Mouse (Mus musculus) MEL (cell line): Measurements from ENCODE around the gene Ppp2r5e. TPM values are rescaled to one million over a fixed set of nuclear protein-coding genes. Genes with fewer than 3 reads are reported as not detected.

Source experiments
- DNase-seq: peaks from one replicate; pipeline ENCODE4 v3.0.0; 2011; ENCODE audit warnings: low read depth, low spot score
- H3K27ac ChIP-seq: 2 replicates; pipeline ENCODE4 v1.5.1; 2012; ENCODE audit warnings: low read depth, mild to moderate bottlenecking, control low read depth, low read length, moderate library complexity; ENCODE audit not compliant: control insufficient read depth
- H3K27me3 ChIP-seq, 2 experiments: fragments of 150-350 bp in 1 of 2; sonication (generic) in 1 of 2; 2 replicates each; pipeline ENCODE4 v1.6.1; 2012; ENCODE audit warnings: low read length in 2 of 2, mild to moderate bottlenecking in 2 of 2, improper control_type of control experiment in 1 of 2, moderate library complexity in 1 of 2; ENCODE audit not compliant: insufficient read depth in 2 of 2, control insufficient read depth in 1 of 2
- H3K36me3 ChIP-seq, 2 experiments: 2 replicates each; pipeline ENCODE4 v1.6.1; 2012 to 2014; ENCODE audit warnings: low read length in 2 of 2, improper control_type of control experiment in 1 of 2, inconsistent platforms in 1 of 2, mild to moderate bottlenecking in 1 of 2; ENCODE audit not compliant: insufficient read depth in 2 of 2, control insufficient read depth in 1 of 2
- H3K4me1 ChIP-seq, 2 experiments: fragments of 150-350 bp in 1 of 2; sonication (generic) in 1 of 2; 2 replicates each; pipeline ENCODE4 v1.6.1; 2012; ENCODE audit warnings: low read length in 2 of 2, improper control_type of control experiment in 1 of 2, mild to moderate bottlenecking in 1 of 2; ENCODE audit not compliant: insufficient read depth in 2 of 2, control insufficient read depth in 1 of 2
- H3K4me3 ChIP-seq, 2 experiments: fragments of 150-350 bp in 1 of 2; sonication (generic) in 1 of 2; 2 replicates each; pipeline ENCODE4 v1.5.1; 2012; ENCODE audit warnings: low read depth in 2 of 2, low read length in 2 of 2, mild to moderate bottlenecking in 2 of 2, moderate library complexity in 2 of 2, control low read depth in 1 of 2, improper control_type of control experiment in 1 of 2; ENCODE audit not compliant: control insufficient read depth in 1 of 2, insufficient read depth in 1 of 2
- H3K79me2 ChIP-seq: 2 replicates; pipeline ENCODE4 v1.6.1; 2012; ENCODE audit warnings: mild to moderate bottlenecking, low read length, moderate library complexity; ENCODE audit not compliant: control insufficient read depth, poor library complexity, insufficient read depth
- H3K9ac ChIP-seq: 2 replicates; pipeline ENCODE4 v1.6.1; 2012; ENCODE audit warnings: low read depth, mild to moderate bottlenecking, control low read depth, low read length, moderate library complexity; ENCODE audit not compliant: control insufficient read depth, poor library complexity, severe bottlenecking
- H3K9me3 ChIP-seq: fragments of 150-350 bp; sonication (generic); replicated peaks from 2 replicates; pipeline ENCODE4 v1.6.1; 2012; ENCODE audit warnings: mild to moderate bottlenecking, low read length, improper control_type of control experiment, moderate library complexity; ENCODE audit not compliant: insufficient read depth
- CHD1 ChIP-seq: IDR thresholded peaks from 2 replicates; pipeline ENCODE4 v1.6.1; 2012; ENCODE audit warnings: low read depth, mild to moderate bottlenecking, inconsistent platforms, low read length, improper control_type of control experiment
- CHD2 ChIP-seq: IDR thresholded peaks from 2 replicates; pipeline ENCODE4 v1.6.1; 2011; ENCODE audit warnings: low read length, improper control_type of control experiment
- CTCF ChIP-seq, 3 experiments: IDR thresholded peaks in 2 of 3; conservative IDR thresholded peaks in 1 of 3; 2 replicates each; pipeline ENCODE4 v1.5.1; 2011 to 2012; ENCODE audit warnings: low read length in 3 of 3, low read depth in 2 of 3, mild to moderate bottlenecking in 2 of 3, improper control_type of control experiment in 1 of 3, inconsistent platforms in 1 of 3, mixed read lengths in 1 of 3, moderate library complexity in 1 of 3; ENCODE audit not compliant: control insufficient read depth in 1 of 3, insufficient read depth in 1 of 3, poor library complexity in 1 of 3, severe bottlenecking in 1 of 3
- E2F4 ChIP-seq: IDR thresholded peaks from 2 replicates; pipeline ENCODE4 v1.6.1; 2011; ENCODE audit warnings: low read depth, low read length, improper control_type of control experiment, borderline replicate concordance
- ELF1 ChIP-seq: IDR thresholded peaks from 2 replicates; pipeline ENCODE4 v1.6.1; 2014; ENCODE audit warnings: low read depth, mild to moderate bottlenecking, inconsistent platforms, low read length, improper control_type of control experiment, moderate library complexity
- EP300 ChIP-seq, 2 experiments: IDR thresholded peaks; 2 replicates each; pipeline ENCODE4 v1.6.1; 2011; ENCODE audit warnings: improper control_type of control experiment in 2 of 2, low read length in 2 of 2, low read depth in 1 of 2, mild to moderate bottlenecking in 1 of 2
- ETS1 ChIP-seq: IDR thresholded peaks from 2 replicates; pipeline ENCODE4 v1.6.1; 2012; ENCODE audit warnings: low read depth, mild to moderate bottlenecking, inconsistent platforms, low read length, improper control_type of control experiment, moderate library complexity
- GATA1 ChIP-seq: IDR thresholded peaks from 2 replicates; pipeline ENCODE4 v1.6.1; 2011; ENCODE audit warnings: low read depth, low read length, improper control_type of control experiment
- JUND ChIP-seq: IDR thresholded peaks from 2 replicates; pipeline ENCODE4 v1.6.1; 2011; ENCODE audit warnings: low read depth, mild to moderate bottlenecking, improper control_type of control experiment, low read length
- KAT2A ChIP-seq: conservative IDR thresholded peaks from 2 replicates; pipeline ENCODE4 v1.6.1; 2012; ENCODE audit warnings: low read depth, low read length, improper control_type of control experiment, inconsistent platforms
- MAFK ChIP-seq: IDR thresholded peaks from 2 replicates; pipeline ENCODE4 v1.6.1; 2011; ENCODE audit warnings: low read depth, mild to moderate bottlenecking, low read length, improper control_type of control experiment, borderline replicate concordance
- MAX ChIP-seq: IDR thresholded peaks from 2 replicates; pipeline ENCODE4 v1.6.1; 2011; ENCODE audit warnings: low read length, improper control_type of control experiment
- MEF2A ChIP-seq: IDR thresholded peaks from 2 replicates; pipeline ENCODE4 v1.6.1; 2014; ENCODE audit warnings: low read depth, mild to moderate bottlenecking, inconsistent platforms, low read length, improper control_type of control experiment; ENCODE audit not compliant: poor library complexity, insufficient replicate concordance, severe bottlenecking; ENCODE audit errors: extremely low read depth
- MXI1 ChIP-seq: IDR thresholded peaks from 2 replicates; pipeline ENCODE4 v1.6.1; 2011; ENCODE audit warnings: mild to moderate bottlenecking, low read depth, low read length, improper control_type of control experiment
- MYB ChIP-seq: IDR thresholded peaks from 2 replicates; pipeline ENCODE4 v1.6.1; 2011; ENCODE audit warnings: mild to moderate bottlenecking, low read depth, low read length, improper control_type of control experiment
- MYC ChIP-seq: IDR thresholded peaks from 2 replicates; pipeline ENCODE4 v1.6.1; 2011; ENCODE audit warnings: low read depth, mild to moderate bottlenecking, low read length, improper control_type of control experiment, moderate library complexity
- NELFE ChIP-seq: IDR thresholded peaks from 2 replicates; pipeline ENCODE4 v1.6.1; 2011; ENCODE audit warnings: low read depth, low read length, improper control_type of control experiment
- NRF1 ChIP-seq: IDR thresholded peaks from 2 replicates; pipeline ENCODE4 v1.6.1; 2014; ENCODE audit warnings: low read depth, mild to moderate bottlenecking, inconsistent platforms, low read length, improper control_type of control experiment, moderate library complexity; ENCODE audit not compliant: poor library complexity, insufficient read depth, severe bottlenecking
- POLR2A ChIP-seq, 2 experiments: IDR thresholded peaks; 2 replicates each; pipeline ENCODE4 v1.6.1; 2011 to 2012; ENCODE audit warnings: low read length in 2 of 2, mild to moderate bottlenecking in 2 of 2, control low read depth in 1 of 2, improper control_type of control experiment in 1 of 2, low read depth in 1 of 2, moderate library complexity in 1 of 2; ENCODE audit not compliant: control insufficient read depth in 1 of 2, insufficient read depth in 1 of 2, poor library complexity in 1 of 2
- POLR2AphosphoS5 ChIP-seq: IDR thresholded peaks from 2 replicates; pipeline ENCODE4 v1.6.1; 2012; ENCODE audit warnings: low read depth, borderline replicate concordance, mild to moderate bottlenecking, inconsistent platforms, low read length, moderate library complexity, mixed read lengths
- RAD21 ChIP-seq: IDR thresholded peaks from 2 replicates; pipeline ENCODE4 v1.6.1; 2011; ENCODE audit warnings: mild to moderate bottlenecking, low read depth, low read length, improper control_type of control experiment
- RCOR1 ChIP-seq: IDR thresholded peaks from 2 replicates; pipeline ENCODE4 v1.6.1; 2012; ENCODE audit warnings: low read depth, mild to moderate bottlenecking, inconsistent platforms, low read length, improper control_type of control experiment
- TAL1 ChIP-seq: IDR thresholded peaks from 2 replicates; pipeline ENCODE4 v1.6.1; 2012; ENCODE audit warnings: mild to moderate bottlenecking, inconsistent platforms, low read length, moderate library complexity, mixed read lengths
- TCF12 ChIP-seq: IDR thresholded peaks from 2 replicates; pipeline ENCODE4 v1.6.1; 2014; ENCODE audit warnings: low read depth, mild to moderate bottlenecking, inconsistent platforms, low read length, improper control_type of control experiment, moderate library complexity
- UBTF ChIP-seq: IDR thresholded peaks from 2 replicates; pipeline ENCODE4 v1.6.1; 2012; ENCODE audit warnings: low read depth, mild to moderate bottlenecking, inconsistent platforms, low read length, improper control_type of control experiment, moderate library complexity, borderline replicate concordance; ENCODE audit not compliant: insufficient read depth
- USF2 ChIP-seq, 2 experiments: IDR thresholded peaks; 2 replicates each; pipeline ENCODE4 v1.6.1; 2011 to 2012; ENCODE audit warnings: improper control_type of control experiment in 2 of 2, low read length in 2 of 2, borderline replicate concordance in 1 of 2, inconsistent platforms in 1 of 2, low read depth in 1 of 2, mild to moderate bottlenecking in 1 of 2; ENCODE audit not compliant: insufficient read depth in 1 of 2
- ZC3H11A ChIP-seq: IDR thresholded peaks from 2 replicates; pipeline ENCODE4 v1.6.1; 2012; ENCODE audit warnings: low read depth, mild to moderate bottlenecking, inconsistent platforms, low read length, improper control_type of control experiment
- ZMIZ1 ChIP-seq: IDR thresholded peaks from 2 replicates; pipeline ENCODE4 v1.6.1; 2012; ENCODE audit warnings: low read depth, mild to moderate bottlenecking, inconsistent platforms, low read length, improper control_type of control experiment, moderate library complexity
- ZNF384 ChIP-seq: IDR thresholded peaks from 2 replicates; pipeline ENCODE4 v1.6.1; 2012; ENCODE audit warnings: low read depth, mild to moderate bottlenecking, inconsistent platforms, low read length, improper control_type of control experiment
- polyA plus RNA-seq, 2 experiments: library from polyadenylated mRNA; stranded (reverse) in 1 of 2; unstranded in 1 of 2; fragments of >175 nt in 1 of 2; fragments of >200 nt in 1 of 2; gene quantifications; 2 replicates each; pipeline versions ENCODE4 v1.2.1 to v1.2.4; 2012; ENCODE audit warnings: low replicate concordance in 2 of 2, low read depth in 1 of 2; ENCODE audit not compliant: insufficient read length in 2 of 2, insufficient read depth in 1 of 2, missing spikeins in 1 of 2
- total RNA-seq: library from RNA; depleted of rRNA; stranded (reverse); fragments of 300-350 nt; gene quantifications from 2 replicates; pipeline ENCODE4 v1.2.3, GENCODE M21; 2012

Ppp2r5e gene
- total and polyA plus RNA-seq, 3 experiments, result 9.0 to 200 (median 21.3) TPM

GRCm38 (mm10) chr12:75551671-75552070 lies 44.4 kb downstream of the Ppp2r5e start:
- Histone ChIP-seq H3K27ac (no peak overlapping the region), H3K4me3 (no peak overlapping the region), H3K9me3 (no peaks in the 10 kb centered on the region), H3K27me3 (no peaks in the 10 kb centered on the region), H3K79me2 (peaks cover 26% of the 10 kb centered on the region), H3K4me1 (no peaks in the 10 kb centered on the region), H3K9ac (no peak overlapping the region), H3K36me3 (no peaks in the 10 kb centered on the region; a peak in 1 of 4 replicates)
- no peak for TF ChIP-seq POLR2AphosphoS5
- no peak for TF ChIP-seq MYC
- TF ChIP-seq UBTF, result no peak
- TF ChIP-seq NELFE, result no peak
- no peak for TF ChIP-seq RCOR1
- TF ChIP-seq TCF12, result no peak
- no peak for TF ChIP-seq MAFK
- TF ChIP-seq CHD1, result no peak
- no peak for TF ChIP-seq CHD2
- no peak for TF ChIP-seq ETS1
- no peak for TF ChIP-seq USF2 (IDR thresholded peaks at IDR 0.05; ENCODE audit: borderline replicate concordance in 1 of 2, insufficient read depth in 1 of 2, low read depth in 1 of 2, low read length in 2 of 2)
- no peak for TF ChIP-seq GATA1
- TF ChIP-seq CTCF (IDR thresholded peaks at IDR 0.05 in 2 of 3, conservative IDR thresholded peaks at IDR 0.05 in 1 of 3; ENCODE audit: control insufficient read depth in 1 of 3, insufficient read depth in 1 of 3, low read depth in 2 of 3, low read length in 3 of 3, poor library complexity in 1 of 3, severe bottlenecking in 1 of 3), result no peak
- no peak for TF ChIP-seq POLR2A (IDR thresholded peaks at IDR 0.05; ENCODE audit: control insufficient read depth in 1 of 2, insufficient read depth in 1 of 2, low read depth in 1 of 2, low read length in 2 of 2, poor library complexity in 1 of 2)
- TF ChIP-seq MEF2A, result no peak
- TF ChIP-seq JUND, result no peak
- no peak for DNase-seq

DNA sequence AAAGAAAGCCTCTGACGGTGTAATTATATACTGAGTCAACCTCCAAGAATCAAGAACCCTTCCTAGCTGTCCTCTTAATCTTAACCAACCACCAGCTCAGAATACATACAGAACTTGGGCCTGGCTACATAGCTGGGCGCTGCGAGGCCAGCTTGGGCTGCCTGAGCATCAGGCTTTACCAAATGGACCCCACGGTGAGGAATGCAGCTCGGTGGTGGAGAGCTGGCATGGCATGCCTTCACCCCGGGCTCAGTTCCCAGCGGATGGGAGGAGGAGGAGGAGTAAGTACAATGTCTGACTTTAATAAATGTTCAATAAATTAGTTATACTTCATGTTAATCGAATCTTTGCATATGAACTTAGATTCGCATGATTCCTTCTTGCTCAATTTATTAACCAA lies 47.0 kb downstream of the Ppp2r5e start:
- H3K27me3 ChIP-seq, result no peaks in the 10 kb centered on the region
- no peak overlapping the region for H3K4me3 ChIP-seq
- no peak overlapping the region for H3K27ac ChIP-seq
- H3K79me2 ChIP-seq, result peaks cover 28% of the 10 kb centered on the region
- H3K9ac ChIP-seq, result no peak overlapping the region
- TF ChIP-seq EP300 (IDR thresholded peaks at IDR 0.05; ENCODE audit: low read depth in 1 of 2, low read length in 2 of 2), result no peak
- TF ChIP-seq MEF2A, result no peak
- TF ChIP-seq RAD21, result no peak
- TF ChIP-seq POLR2AphosphoS5, result no peak
- TF ChIP-seq KAT2A, result no peak
- TF ChIP-seq UBTF, result no peak
- TF ChIP-seq TAL1, result no peak
- no peak for TF ChIP-seq CHD1
- TF ChIP-seq POLR2A (IDR thresholded peaks at IDR 0.05; ENCODE audit: control insufficient read depth in 1 of 2, insufficient read depth in 1 of 2, low read depth in 1 of 2, low read length in 2 of 2, poor library complexity in 1 of 2), result no peak
- TF ChIP-seq NRF1, result no peak
- no peak for TF ChIP-seq MAX
- no peak for TF ChIP-seq ELF1
- TF ChIP-seq MYB, result no peak
- TF ChIP-seq E2F4, result no peak
- no peak for TF ChIP-seq ZC3H11A
- TF ChIP-seq ZNF384, result no peak
- no peak for TF ChIP-seq ETS1
- TF ChIP-seq MXI1, result no peak
- TF ChIP-seq ZMIZ1, result no peak
- TF ChIP-seq, all 39 proteins: peak for 0
- no peaks in the 10 kb centered on the region for H3K4me1 ChIP-seq
- H3K9me3 ChIP-seq, result no peaks in the 10 kb centered on the region
- no peaks in the 10 kb centered on the region; a peak in 1 of 4 replicates for H3K36me3 ChIP-seq
- no peak for DNase-seq
